Mouse (Mus musculus) liver, adult (tissue): ENCODE data around the gene Akap13.
A peak's percentile ranks its signal among the peaks of the same experiment; 100 is the strongest.

Experiments
- GATA4 ChIP-seq: IDR thresholded peaks from 2 replicates; pipeline ENCODE4 v1.6.1; 2014; ENCODE audit warnings: mild to moderate bottlenecking, low read length; ENCODE audit not compliant: insufficient replicate concordance

Akap13 gene

GRCm38 (mm10) chr7:75559119-75559518 is 103.8 kb downstream of the Akap13 start:
- no peak for TF ChIP-seq GATA4

- TF ChIP-seq GATA4 = no peak
Measured at GRCm38 (mm10) chr7:75559915-75560314, 104.6 kb downstream of the Akap13 start.

- no peak for TF ChIP-seq GATA4
Measured at GRCm38 (mm10) chr7:75560566-75560965, 105.2 kb downstream of the Akap13 start.

GRCm38 (mm10) chr7:75561134-75561533 is 105.8 kb downstream of the Akap13 start:
- no peak for TF ChIP-seq GATA4

- no peak for TF ChIP-seq GATA4
Measured at GRCm38 (mm10) chr7:75568276-75568675, 112.9 kb downstream of the Akap13 start.

- no peak for TF ChIP-seq GATA4
Measured at GRCm38 (mm10) chr7:75568883-75569282, 113.5 kb downstream of the Akap13 start.

GRCm38 (mm10) chr7:75570218-75570617 is 114.9 kb downstream of the Akap13 start:
- no peak for TF ChIP-seq GATA4

GRCm38 (mm10) chr7:75571078-75571477 is 115.7 kb downstream of the Akap13 start:
- TF ChIP-seq GATA4 = no peak

- no peak for TF ChIP-seq GATA4
Measured at GRCm38 (mm10) chr7:75572127-75572526, 116.8 kb downstream of the Akap13 start.

- TF ChIP-seq GATA4 = 0 out of 2 replicates have a peak, but pooled peaks have one; percentile 9
Measured at GRCm38 (mm10) chr7:75575120-75575649, 119.9 kb downstream of the Akap13 start.

- TF ChIP-seq GATA4 = no peak
Measured at GRCm38 (mm10) chr7:75575800-75576585, 120.7 kb downstream of the Akap13 start.

- no peak for TF ChIP-seq GATA4
Measured at GRCm38 (mm10) chr7:75576851-75577250, 121.5 kb downstream of the Akap13 start.

- no peak for TF ChIP-seq GATA4
Measured at GRCm38 (mm10) chr7:75577353-75577752, 122.0 kb downstream of the Akap13 start.

GRCm38 (mm10) chr7:75578647-75579046 is 123.3 kb downstream of the Akap13 start:
- TF ChIP-seq GATA4 = no peak

GRCm38 (mm10) chr7:75582091-75582490 is 126.8 kb downstream of the Akap13 start:
- no peak for TF ChIP-seq GATA4

GRCm38 (mm10) chr7:75584100-75584499 is 128.8 kb downstream of the Akap13 start:
- TF ChIP-seq GATA4 = no peak

- TF ChIP-seq GATA4 = no peak
Measured at GRCm38 (mm10) chr7:75585409-75585808, 130.1 kb downstream of the Akap13 start.
